Mouse (Mus musculus) olfactory bulb, adult 2 months (tissue): Measurements from ENCODE around the gene Pde3a. TPM values are rescaled to one million over a fixed set of nuclear protein-coding genes. Genes with fewer than 3 reads are reported as not detected.

Experiments
- H3K27ac ChIP-seq: fragments of 200-500 bp; 2 replicates; pipeline ENCODE4 v1.5.1; 2012; ENCODE audit warnings: low read depth, low read length; ENCODE audit not compliant: insufficient read depth
- H3K4me1 ChIP-seq: fragments of 200-500 bp; 2 replicates; pipeline ENCODE4 v1.6.1; 2012; ENCODE audit warnings: low read length; ENCODE audit not compliant: control insufficient read depth, insufficient read depth
- H3K4me3 ChIP-seq: fragments of 200-500 bp; 2 replicates; pipeline ENCODE4 v1.5.1; 2012; ENCODE audit warnings: mild to moderate bottlenecking, low read depth, low read length, moderate library complexity; ENCODE audit not compliant: insufficient read depth
- CTCF ChIP-seq: fragments of 200-500 bp; IDR thresholded peaks from 2 replicates; pipeline ENCODE4 v1.5.1; 2012; ENCODE audit warnings: low read depth, mild to moderate bottlenecking, low read length, moderate library complexity; ENCODE audit not compliant: insufficient read depth
- POLR2A ChIP-seq: fragments of 200-500 bp; IDR thresholded peaks from 2 replicates; pipeline ENCODE4 v1.6.1; 2012; ENCODE audit warnings: mild to moderate bottlenecking, low read depth, low read length, moderate library complexity; ENCODE audit not compliant: insufficient read depth
- WGBS: fragments of 180-500 bp; shearing (Covaris S2); methylation state at CpG from one replicate; pipeline ENCODE4 v1.1.7; 2018; 5-methylcytosine and 5-hydroxymethylcytosine counted together
- polyA plus RNA-seq: library from polyadenylated mRNA; stranded (reverse); fragments of >200 nt; gene quantifications from 2 replicates; pipeline ENCODE4 v1.2.4, GENCODE M21; 2012; ENCODE audit warnings: low replicate concordance; ENCODE audit not compliant: missing spikeins, insufficient read depth, insufficient read length

The Pde3a gene
- polyA plus RNA-seq, 1 experiment: not detected

GRCm38 (mm10) chr6:141501171-141501570 is 252.1 kb downstream of the Pde3a start:
- Histone ChIP-seq H3K27ac (no peak overlapping the region), H3K4me1 (no peaks in the 10 kb centered on the region), H3K4me3 (no peak overlapping the region)
- TF ChIP-seq CTCF: no peak
- no peak for TF ChIP-seq POLR2A
- WGBS: 82% methylated on average over 3 of the region's 3 CpGs

GRCm38 (mm10) chr6:141522541-141522940 is 273.5 kb downstream of the Pde3a start:
- TF ChIP-seq POLR2A: no peak
- no peaks in the 10 kb centered on the region for H3K4me1 ChIP-seq
- H3K27ac ChIP-seq: no peak overlapping the region
- 91% methylated on average over 2 of the region's 2 CpGs for WGBS
- H3K4me3 ChIP-seq: no peak overlapping the region

GRCm38 (mm10) chr6:141523747-141524640 is 274.9 kb downstream of the Pde3a start, which contains the start of gene Slco1c1:
TSS of gene Slco1c1 (plus strand) at chr6:141524368.
- no peaks in the 10 kb centered on the region for H3K4me1 ChIP-seq
- no peak within 1 kb of the TSS for H3K27ac ChIP-seq
- TF ChIP-seq CTCF (no peak), POLR2A (no peak)
- peak within 1 kb of the TSS; percentile 4; the same call in 1 of the 2 replicates for H3K4me3 ChIP-seq
- 26% methylated on average over 2 of the region's 2 CpGs for WGBS

- Histone ChIP-seq H3K27ac (no peak overlapping the region), H3K4me1 (no peaks in the 10 kb centered on the region), H3K4me3 (no peak overlapping the region)
- TF ChIP-seq CTCF (no peak), POLR2A (no peak)
- WGBS: 94% methylated on average over 1 of the region's 1 CpGs
Measured at GRCm38 (mm10) chr6:141525787-141526186, 276.7 kb downstream of the Pde3a start.

- no peak for TF ChIP-seq POLR2A
- TF ChIP-seq CTCF: no peak
- Histone ChIP-seq H3K4me3 (no peak overlapping the region), H3K27ac (no peak overlapping the region), H3K4me1 (no peaks in the 10 kb centered on the region)
- 26% methylated on average over 6 of the region's 6 CpGs for WGBS
Measured at GRCm38 (mm10) chr6:141530865-141531264, 281.8 kb downstream of the Pde3a start.

GRCm38 (mm10) chr6:141537298-141537697 is 288.2 kb downstream of the Pde3a start:
- Histone ChIP-seq H3K27ac (no peak overlapping the region), H3K4me3 (no peak overlapping the region), H3K4me1 (no peaks in the 10 kb centered on the region)
- WGBS: 75% methylated on average over 3 of the region's 3 CpGs
- TF ChIP-seq CTCF: no peak
- TF ChIP-seq POLR2A: no peak

GRCm38 (mm10) chr6:141541136-141541535 is 292.1 kb downstream of the Pde3a start:
- Histone ChIP-seq H3K27ac (no peak overlapping the region), H3K4me1 (no peaks in the 10 kb centered on the region), H3K4me3 (no peak overlapping the region)
- 62% methylated on average over 1 of the region's 1 CpGs for WGBS
- TF ChIP-seq CTCF (no peak), POLR2A (no peak)

- no peak for TF ChIP-seq CTCF
- 83% methylated on average over 7 of the region's 7 CpGs for WGBS
- H3K4me3 ChIP-seq: no peak overlapping the region
- H3K4me1 ChIP-seq: no peaks in the 10 kb centered on the region
- H3K27ac ChIP-seq: no peak overlapping the region
Measured at GRCm38 (mm10) chr6:141543344-141543743, 294.3 kb downstream of the Pde3a start.
